Mouse (Mus musculus) liver, postnatal 0 days (tissue): ENCODE measurements at regions not wholly inside any gene's neighbourhood (a gene's known extent, or its start where the extent isn't known, plus 50 kb on each side); places are given as distances from the start of the nearest gene placed in this dataset.

ENCODE experiments used
- CTCF ChIP-seq: sonication (generic); IDR thresholded peaks from 2 replicates; pipeline ENCODE4 v1.5.1; 2016; ENCODE audit warnings: antibody characterized with exemption, low read depth
- EP300 ChIP-seq: IDR thresholded peaks from 2 replicates; pipeline ENCODE4 v1.6.1; 2016; ENCODE audit warnings: antibody characterized with exemption, low read depth, mild to moderate bottlenecking

DNA sequence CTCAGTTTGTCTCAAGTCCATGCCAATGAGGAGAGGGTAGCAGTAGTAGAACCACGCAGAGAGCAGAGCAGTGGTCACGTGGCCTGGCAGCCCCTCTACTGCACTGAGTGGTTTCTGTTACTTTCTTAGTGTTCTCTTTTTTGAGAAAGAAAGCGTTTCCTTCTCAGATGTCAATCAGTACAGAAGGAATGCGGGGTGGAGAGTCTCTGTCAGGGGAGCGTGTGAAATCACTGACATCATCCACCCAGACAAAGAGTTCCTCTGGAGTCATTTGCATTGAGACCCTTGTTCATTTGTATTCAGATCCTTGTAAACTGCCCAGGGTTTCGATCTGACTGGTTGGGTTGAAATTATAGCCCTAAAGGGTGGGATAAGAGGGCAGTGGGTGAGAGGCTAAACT, 85.8 kb upstream of the Nckap5 start:
- no peak for TF ChIP-seq EP300
- no peak for TF ChIP-seq CTCF
